Mouse (Mus musculus) forebrain, embryonic 12.5 days (tissue): ENCODE measurements around the gene Atf7. TPM values are rescaled to one million over a fixed set of nuclear protein-coding genes. Genes with fewer than 3 reads are reported as not detected.

Source experiments
- ATAC-seq: fragments of 200-750 bp; cut with Nextera tagmentation; 2 replicates; pipeline ENCODE4 v1.8.0; 2017; ENCODE audit warnings: moderate TSS enrichment; ENCODE audit not compliant: low FRiP score
- H3K27ac ChIP-seq: fragments of 300-500 bp; sonication (generic); 2 replicates; pipeline ENCODE4 v1.5.1; 2016; ENCODE audit warnings: mild to moderate bottlenecking
- H3K27me3 ChIP-seq: fragments of 300-500 bp; sonication (generic); 2 replicates; pipeline ENCODE4 v1.6.1; 2016; ENCODE audit warnings: mild to moderate bottlenecking
- H3K36me3 ChIP-seq: fragments of 300-500 bp; sonication (generic); replicated peaks from 2 replicates; pipeline ENCODE4 v1.6.1; 2016; ENCODE audit warnings: mild to moderate bottlenecking
- H3K4me1 ChIP-seq: fragments of 300-500 bp; sonication (generic); 2 replicates; pipeline ENCODE4 v1.6.1; 2016
- H3K4me2 ChIP-seq: fragments of 300-500 bp; sonication (generic); 2 replicates; pipeline ENCODE4 v1.6.1; 2016; ENCODE audit warnings: mild to moderate bottlenecking, moderate library complexity
- H3K4me3 ChIP-seq: fragments of 300-500 bp; sonication (generic); replicated peaks from 2 replicates; pipeline ENCODE4 v1.5.1; 2016; ENCODE audit warnings: mild to moderate bottlenecking
- H3K9ac ChIP-seq: fragments of 300-500 bp; sonication (generic); 2 replicates; pipeline ENCODE4 v1.6.1; 2016; ENCODE audit warnings: mild to moderate bottlenecking
- H3K9me3 ChIP-seq: fragments of 300-500 bp; sonication (generic); 2 replicates; pipeline ENCODE4 v1.6.1; 2016
- WGBS: fragments of 180-500 bp; shearing (Covaris S2); methylation state at CpG from one replicate; pipeline ENCODE4 v1.1.7; 2016; 5-methylcytosine and 5-hydroxymethylcytosine counted together
- microRNA counts: library from miRNA; unstranded; fragments of <30 nt; microRNA quantifications from one replicate; lab custom pipeline; 2017
- microRNA-seq: library from miRNA; unstranded; fragments of <30 nt; microRNA quantifications from one replicate; pipeline ENCODE4, GENCODE M21; 2017
- polyA plus RNA-seq: library from polyadenylated mRNA; unstranded; fragments of >200 nt; fragmentation: Nextera tagmentation; extraction: Ambion mirVana; gene quantifications from 2 replicates; pipeline ENCODE4 v1.2.1, GENCODE M21; 2016

Gene Atf7
- polyA plus RNA-seq, 1 experiment from 2014 or later, result 21.6 TPM

DNA sequence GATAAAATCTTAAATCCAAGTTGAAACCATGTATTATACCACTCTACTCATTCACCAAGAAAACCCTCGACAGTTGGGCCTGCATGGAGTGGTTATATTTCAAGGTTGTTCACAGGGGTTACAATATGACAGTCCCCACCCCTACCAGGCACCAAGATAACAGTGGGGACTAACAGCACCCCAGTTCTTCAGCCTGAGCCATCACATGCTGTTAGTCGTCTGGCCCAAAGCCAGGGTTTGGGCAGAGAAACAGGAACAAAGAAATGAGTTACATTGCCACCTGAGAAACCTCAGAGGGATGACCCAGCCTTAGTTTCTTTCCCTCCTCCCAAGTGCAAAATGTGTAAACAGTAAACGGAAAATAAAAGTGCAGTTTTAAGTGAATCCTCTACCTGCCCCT lies 125.9 kb downstream of the Atf7 start:
- Histone ChIP-seq H3K9me3 (no peaks in the 10 kb centered on the region), H3K4me3 (no peak overlapping the region), H3K4me1 (no peaks in the 10 kb centered on the region), H3K4me2 (no peak overlapping the region), H3K27ac (no peak overlapping the region), H3K27me3 (no peaks in the 10 kb centered on the region), H3K9ac (no peak overlapping the region), H3K36me3 (peaks cover 94% of the 10 kb centered on the region)
- ATAC-seq, result no peak
- WGBS, result 77% methylated on average over 3 of the region's 3 CpGs

GRCm38 (mm10) chr15:102498322-102498721 lies 126.9 kb downstream of the Atf7 start:
- no peak overlapping the region for H3K27ac ChIP-seq
- H3K4me1 ChIP-seq, result no peaks in the 10 kb centered on the region
- 86% methylated on average over 3 of the region's 3 CpGs for WGBS
- no peak overlapping the region for H3K9ac ChIP-seq
- H3K9me3 ChIP-seq, result no peaks in the 10 kb centered on the region
- H3K36me3 ChIP-seq, result peaks cover 93% of the 10 kb centered on the region
- no peaks in the 10 kb centered on the region for H3K27me3 ChIP-seq
- no peak overlapping the region for H3K4me2 ChIP-seq
- ATAC-seq, result no peak
- no peak overlapping the region for H3K4me3 ChIP-seq

- H3K4me3 ChIP-seq, result no peak overlapping the region
- no peak for ATAC-seq
- peaks cover 88% of the 10 kb centered on the region for H3K36me3 ChIP-seq
- no peak overlapping the region for H3K4me2 ChIP-seq
- H3K4me1 ChIP-seq, result no peaks in the 10 kb centered on the region
- no peaks in the 10 kb centered on the region for H3K27me3 ChIP-seq
- no peak overlapping the region for H3K9ac ChIP-seq
- 97% methylated on average over 1 of the region's 1 CpGs for WGBS
- H3K9me3 ChIP-seq, result no peaks in the 10 kb centered on the region
- H3K27ac ChIP-seq, result no peak overlapping the region
Measured at GRCm38 (mm10) chr15:102487664-102488063, 137.6 kb downstream of the Atf7 start.

DNA sequence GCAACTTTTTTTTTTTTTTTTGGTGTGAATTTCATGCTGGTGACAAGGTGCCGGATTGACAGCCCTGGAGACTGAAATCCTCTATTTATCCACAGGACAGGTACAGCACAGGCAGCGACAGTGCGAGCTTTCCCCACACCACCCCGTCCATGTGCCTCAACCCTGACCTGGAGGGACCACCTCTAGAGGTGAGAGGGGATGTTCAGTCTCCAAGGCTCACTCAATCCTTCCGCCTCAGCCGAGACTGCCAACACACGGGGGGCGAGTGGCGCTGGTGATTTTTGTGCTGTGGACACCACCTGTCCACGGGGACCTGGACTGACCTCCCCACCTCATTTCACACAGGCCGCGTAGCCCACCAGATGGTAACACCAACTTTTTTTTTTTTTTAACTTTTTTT lies 139.4 kb downstream of the Atf7 start:
- H3K9ac ChIP-seq, result no peak overlapping the region
- no peaks in the 10 kb centered on the region for H3K9me3 ChIP-seq
- H3K27ac ChIP-seq, result no peak overlapping the region
- H3K36me3 ChIP-seq, result peaks cover 86% of the 10 kb centered on the region
- no peak overlapping the region for H3K4me3 ChIP-seq
- H3K4me1 ChIP-seq, result no peaks in the 10 kb centered on the region
- no peak overlapping the region for H3K4me2 ChIP-seq
- no peaks in the 10 kb centered on the region for H3K27me3 ChIP-seq
- 93% methylated on average over 12 of the region's 12 CpGs for WGBS
- ATAC-seq, result no peak

- Histone ChIP-seq H3K4me3 (no peak overlapping the region), H3K4me2 (no peak overlapping the region), H3K27me3 (no peaks in the 10 kb centered on the region), H3K36me3 (peaks cover 84% of the 10 kb centered on the region), H3K9me3 (no peaks in the 10 kb centered on the region), H3K9ac (no peak overlapping the region), H3K27ac (no peak overlapping the region), H3K4me1 (no peaks in the 10 kb centered on the region)
- WGBS, result 98% methylated on average over 3 of the region's 3 CpGs
- ATAC-seq, result no peak
Measured at GRCm38 (mm10) chr15:102483136-102483535, 142.1 kb downstream of the Atf7 start.

MicroRNAs encoded within 50 kb of the gene (microRNA counts, 519-probe panel; counts per million panel counts)
- not detected for microRNA mmu-miR-688 (lab: Ali Mortazavi, UCI)

Small RNA genes lying within 50 kb of the gene (microRNA-seq; reads per million reads assigned to microRNA genes)
- gene Mir688, result not detected

Other genes with a start within 250 kb of the Atf7 start
- 10.8 and 11.2 TPM in 2 replicates for gene Sp1, start 219.3 kb downstream of the Atf7 start, polyA plus RNA-seq
- 0.22 TPM in 2 replicates for gene Amhr2, start 180.1 kb downstream of the Atf7 start, polyA plus RNA-seq
- 82.9 and 86.9 TPM in 2 replicates for gene Prr13, start 166.4 kb downstream of the Atf7 start, polyA plus RNA-seq
- 191 and 192 TPM in 2 replicates for gene Pcbp2, start 154.9 kb downstream of the Atf7 start, polyA plus RNA-seq
- gene Gm10337, start 121.7 kb downstream of the Atf7 start, polyA plus RNA-seq, result 3.9 and 7.9 TPM in 2 replicates
- 39.4 and 40.1 TPM in 2 replicates for gene Map3k12, start 108.4 kb downstream of the Atf7 start, polyA plus RNA-seq
- 91.9 and 93.5 TPM in 2 replicates for gene Tarbp2, start 107.3 kb downstream of the Atf7 start, polyA plus RNA-seq
- gene Npff, start 100.5 kb downstream of the Atf7 start, polyA plus RNA-seq, result 2.7 and 2.9 TPM in 2 replicates
- 0.40 TPM in 1 of 2 replicates, not detected in the other for gene Gm28047, start 397 bp downstream of the Atf7 start, polyA plus RNA-seq
- 67.4 and 67.5 TPM in 2 replicates for gene Atp5g2, start 46.9 kb upstream of the Atf7 start, polyA plus RNA-seq
- 38.8 and 42.7 TPM in 2 replicates for gene Calcoco1, start 96.7 kb upstream of the Atf7 start, polyA plus RNA-seq